Mouse (Mus musculus) embryonic facial prominence, embryonic 11.5 days (tissue): Measurements from ENCODE around the gene Osgep. TPM values are rescaled to one million over a fixed set of nuclear protein-coding genes. Genes with fewer than 3 reads are reported as not detected.
"Not testable (repeated sequence)": the region's sequence is repeated elsewhere in the genome, so short reads cannot be mapped to it uniquely, and the experiment has no call there.

ENCODE experiments used
- ATAC-seq: fragments of 200-750 bp; cut with Nextera tagmentation; replicated peaks from 2 replicates; pipeline ENCODE4 v1.8.0; 2017; ENCODE audit warnings: low read depth; ENCODE audit not compliant: insufficient number of reproducible peaks, low FRiP score, low TSS enrichment
- DNase-seq: peaks from one replicate; pipeline ENCODE4 v3.0.0-alpha.2; 2015; ENCODE audit warnings: low spot score
- H3K27ac ChIP-seq: fragments of 300-500 bp; sonication (generic); replicated peaks from 2 replicates; pipeline ENCODE4 v1.5.1; 2014; ENCODE audit warnings: mild to moderate bottlenecking, low read depth, low read length, control low read depth
- H3K27me3 ChIP-seq: fragments of 300-500 bp; sonication (generic); 2 replicates; pipeline ENCODE4 v1.6.1; 2014; ENCODE audit warnings: mild to moderate bottlenecking, low read length, moderate library complexity, mixed read lengths; ENCODE audit not compliant: control insufficient read depth, insufficient read depth
- H3K36me3 ChIP-seq: fragments of 300-500 bp; sonication (generic); replicated peaks from 2 replicates; pipeline ENCODE4 v1.6.1; 2014; ENCODE audit warnings: low read depth, mild to moderate bottlenecking, low read length, moderate library complexity, mixed read lengths; ENCODE audit not compliant: control insufficient read depth, insufficient read depth
- H3K4me1 ChIP-seq: fragments of 300-500 bp; sonication (generic); 2 replicates; pipeline ENCODE4 v1.6.1; 2014; ENCODE audit warnings: low read length, mixed read lengths; ENCODE audit not compliant: control insufficient read depth, insufficient read depth
- H3K4me2 ChIP-seq: fragments of 300-500 bp; sonication (generic); 2 replicates; pipeline ENCODE4 v1.6.1; 2014; ENCODE audit warnings: low read depth, mild to moderate bottlenecking, control low read depth, low read length, moderate library complexity
- H3K4me3 ChIP-seq: fragments of 300-500 bp; sonication (generic); 2 replicates; pipeline ENCODE4 v1.5.1; 2014; ENCODE audit warnings: low read depth, low read length, control low read depth
- H3K9ac ChIP-seq: fragments of 300-500 bp; sonication (generic); replicated peaks from 2 replicates; pipeline ENCODE4 v1.6.1; 2014; ENCODE audit warnings: mild to moderate bottlenecking, control low read depth, low read length
- H3K9me3 ChIP-seq: fragments of 300-500 bp; sonication (generic); replicated peaks from 2 replicates; pipeline ENCODE4 v1.6.1; 2016; ENCODE audit warnings: mild to moderate bottlenecking, low read length, inconsistent platforms, mixed read lengths; ENCODE audit not compliant: control insufficient read depth
- WGBS: fragments of 180-500 bp; shearing (Covaris S2); extraction: QIAGEN DNeasy Blood & Tissue Kit; methylation state at CpG from one replicate; pipeline ENCODE4 v1.1.7; 2014; 5-methylcytosine and 5-hydroxymethylcytosine counted together
- polyA plus RNA-seq: library from polyadenylated mRNA; unstranded; fragments of >200 nt; fragmentation: Nextera tagmentation; extraction: Ambion mirVana; gene quantifications from 2 replicates; pipeline ENCODE4 v1.2.1, GENCODE M21; 2014

Osgep gene
- polyA plus RNA-seq, 1 experiment from 2014 or later: 208 TPM

GRCm38 (mm10) chr14:50958289-50958995, 33.7 kb upstream of the Osgep start:
- H3K4me1 ChIP-seq, H3K27me3 ChIP-seq, H3K4me2 ChIP-seq, H3K4me3 ChIP-seq, DNase-seq, H3K27ac ChIP-seq, ATAC-seq, H3K9ac ChIP-seq, H3K36me3 ChIP-seq, H3K9me3 ChIP-seq: not testable (repeated sequence)
- 83% methylated on average over 5 of the region's 5 CpGs for WGBS

GRCm38 (mm10) chr14:50957146-50957545, 32.5 kb upstream of the Osgep start:
- DNase-seq, H3K27me3 ChIP-seq, H3K27ac ChIP-seq, H3K36me3 ChIP-seq, H3K4me3 ChIP-seq, H3K9ac ChIP-seq, H3K4me1 ChIP-seq, ATAC-seq, H3K9me3 ChIP-seq, H3K4me2 ChIP-seq: not testable (repeated sequence)
- 79% methylated on average over 3 of the region's 3 CpGs for WGBS

DNA sequence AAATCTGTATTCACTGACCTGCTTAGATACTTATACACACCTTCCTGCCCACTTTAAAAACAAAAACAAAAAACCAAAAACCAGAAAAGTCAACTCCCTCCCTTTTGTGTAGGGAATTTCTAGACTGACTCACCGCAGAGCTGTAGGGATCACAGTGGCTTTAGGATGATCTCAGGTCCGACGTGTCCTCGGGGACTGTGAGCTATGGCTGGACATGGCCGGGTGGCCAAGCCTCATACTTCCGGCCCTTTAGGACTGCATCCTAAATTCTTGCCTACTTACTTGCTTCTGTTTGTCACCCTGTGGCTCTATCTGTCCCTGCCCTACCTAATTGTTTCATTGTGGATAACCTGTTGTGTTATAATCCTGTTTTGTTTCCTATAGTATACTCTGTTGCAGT, 32.0 kb upstream of the Osgep start:
- H3K27me3 ChIP-seq, H3K4me1 ChIP-seq, H3K4me3 ChIP-seq, DNase-seq, H3K4me2 ChIP-seq, H3K9me3 ChIP-seq, H3K27ac ChIP-seq, H3K9ac ChIP-seq, ATAC-seq, H3K36me3 ChIP-seq: not testable (repeated sequence)
- 84% methylated on average over 5 of the region's 6 CpGs for WGBS

DNA sequence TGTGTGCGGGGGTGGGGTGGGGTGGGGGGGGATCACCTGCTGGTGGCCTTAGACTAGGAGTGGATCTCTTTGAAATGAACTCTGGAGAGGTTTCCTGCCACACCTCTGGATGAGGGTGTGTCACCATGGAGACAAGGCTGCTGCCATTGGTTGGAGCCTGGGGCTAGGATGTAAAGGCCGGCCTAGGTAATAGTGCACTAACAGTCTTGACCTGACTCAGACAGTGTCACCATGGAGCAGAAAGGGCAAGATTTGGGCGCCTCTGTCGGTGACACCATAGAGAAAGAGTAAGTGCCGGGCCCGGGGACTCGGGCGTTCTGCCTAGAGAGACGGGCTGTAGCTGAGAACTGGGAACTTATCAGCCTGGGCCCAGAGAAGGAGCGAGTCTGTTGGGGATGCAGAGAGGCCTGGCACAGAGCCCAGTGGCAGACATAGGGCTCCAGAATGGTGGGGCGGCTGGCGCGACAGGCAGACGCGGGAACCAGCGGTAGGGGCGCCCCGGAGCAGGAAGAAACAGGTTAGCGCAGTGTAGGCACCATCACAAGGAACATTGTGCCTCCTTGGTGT, 31.3 kb upstream of the Osgep start, which contains the start of gene Pnp2:
TSS of gene Pnp2 (plus strand) at position 51 of the 567 bp plus-strand sequence.
- DNase-seq (peak; percentile 20), ATAC-seq (peak; percentile 80)
- H3K9ac ChIP-seq, H3K27ac ChIP-seq, H3K4me1 ChIP-seq, H3K4me2 ChIP-seq, H3K36me3 ChIP-seq, H3K27me3 ChIP-seq, H3K9me3 ChIP-seq, H3K4me3 ChIP-seq: not testable (repeated sequence)
- 7% methylated on average over 19 of the region's 19 CpGs for WGBS

DNA sequence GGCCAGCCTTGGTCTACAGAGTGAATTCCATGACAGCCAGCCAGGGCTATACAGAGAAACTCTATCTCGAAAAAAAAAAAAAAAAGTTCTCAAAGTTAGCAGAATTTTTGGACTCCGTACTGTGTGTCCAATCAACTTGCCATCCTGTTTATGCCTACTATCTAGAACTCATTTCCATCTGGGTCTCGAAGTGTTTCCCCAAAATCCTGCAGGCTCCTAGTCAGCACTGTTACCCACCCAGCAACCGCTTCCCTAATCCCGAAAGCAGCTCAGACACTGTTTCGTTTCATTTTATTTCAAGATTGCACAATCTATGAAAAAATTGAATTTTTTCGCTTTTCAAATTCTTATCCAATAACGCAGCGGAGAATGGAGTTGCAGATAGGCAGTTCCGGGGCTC, 30.8 kb upstream of the Osgep start:
- H3K27me3 ChIP-seq: no peaks in the 10 kb centered on the region

GRCm38 (mm10) chr14:50945526-50945925, 20.8 kb upstream of the Osgep start:
- H3K36me3 ChIP-seq, DNase-seq, H3K9ac ChIP-seq, H3K27ac ChIP-seq, H3K4me1 ChIP-seq, H3K27me3 ChIP-seq, ATAC-seq, H3K9me3 ChIP-seq: not testable (repeated sequence)
- Histone ChIP-seq H3K4me3 (peak overlapping the region; percentile 44; the same call in 1 of the 2 replicates), H3K4me2 (peak overlapping the region; percentile 46)
- 30% methylated on average over 3 of the region's 3 CpGs for WGBS

More for the DNA sequence above, 30.8 kb upstream of the Osgep start:
- no peak overlapping the region for H3K4me2 ChIP-seq
- H3K4me1 ChIP-seq: no peaks in the 10 kb centered on the region
- H3K36me3 ChIP-seq: no peaks in the 10 kb centered on the region
- H3K27ac ChIP-seq: no peak overlapping the region
- no peaks in the 10 kb centered on the region for H3K9me3 ChIP-seq
- ATAC-seq (no peak), DNase-seq (no peak)
- H3K4me3 ChIP-seq: no peak overlapping the region
- H3K9ac ChIP-seq: no peak overlapping the region
- 89% methylated on average over 10 of the region's 10 CpGs for WGBS

- H3K9me3 ChIP-seq, H3K36me3 ChIP-seq, H3K27me3 ChIP-seq, H3K4me1 ChIP-seq, H3K27ac ChIP-seq, DNase-seq, ATAC-seq: not testable (repeated sequence)
- H3K9ac ChIP-seq: peak overlapping the region; percentile 57
- 11% methylated on average over 6 of the region's 6 CpGs for WGBS
- peak overlapping the region; percentile 44 for H3K4me3 ChIP-seq
- H3K4me2 ChIP-seq: peak overlapping the region; percentile 46
These were observed 20.4 kb upstream of the Osgep start for GRCm38 (mm10) chr14:50945081-50945480.

- not testable (repeated sequence) for H3K27me3 ChIP-seq, H3K36me3 ChIP-seq, H3K4me1 ChIP-seq, H3K9me3 ChIP-seq
- peak; percentile 97 for ATAC-seq
- WGBS: 1% methylated on average over 15 of the region's 15 CpGs
- Histone ChIP-seq H3K27ac (peak overlapping the region; percentile 72), H3K4me2 (peak overlapping the region; percentile 46), H3K9ac (peak overlapping the region; percentile 57), H3K4me3 (peak overlapping the region; percentile 44)
- peak; percentile 53 for DNase-seq
These were observed 20.0 kb upstream of the Osgep start for GRCm38 (mm10) chr14:50944668-50945033.
